Mouse (Mus musculus) liver, embryonic 15.5 days (tissue): Measurements from ENCODE around the gene Olfr78. TPM values are rescaled to one million over a fixed set of nuclear protein-coding genes. Genes with fewer than 3 reads are reported as not detected.

Experiments
- polyA plus RNA-seq: library from polyadenylated mRNA; unstranded; fragments of >200 nt; fragmentation: Nextera tagmentation; extraction: Ambion mirVana; gene quantifications from 2 replicates; pipeline ENCODE4 v1.2.1, GENCODE M21; 2015

Olfr78 gene
- polyA plus RNA-seq, 1 experiment from 2014 or later, result not detected

Other genes starting within 250 kb of the Olfr78 start
- gene Olfr547, start 224.7 kb downstream of the Olfr78 start, polyA plus RNA-seq, result not detected in 2 replicates
- gene Olfr548-ps1, start 218.6 kb downstream of the Olfr78 start, polyA plus RNA-seq, result not detected in 2 replicates
- not detected in 2 replicates for gene Olfr549, start 209.6 kb downstream of the Olfr78 start, polyA plus RNA-seq
- gene Trim21, start 194.0 kb downstream of the Olfr78 start, polyA plus RNA-seq, result 0.44 and 0.62 TPM in 2 replicates
- not detected in 2 replicates for gene Olfr550, start 188.0 kb downstream of the Olfr78 start, polyA plus RNA-seq
- gene Olfr551, start 167.6 kb downstream of the Olfr78 start, polyA plus RNA-seq, result not detected in 2 replicates
- gene Olfr552, start 161.7 kb downstream of the Olfr78 start, polyA plus RNA-seq, result not detected in 2 replicates
- not detected in 2 replicates for gene Olfr553, start 141.3 kb downstream of the Olfr78 start, polyA plus RNA-seq
- gene Olfr554, start 121.0 kb downstream of the Olfr78 start, polyA plus RNA-seq, result not detected in 2 replicates
- not detected in 2 replicates for gene Olfr555, start 100.6 kb downstream of the Olfr78 start, polyA plus RNA-seq
- gene Olfr556, start 94.6 kb downstream of the Olfr78 start, polyA plus RNA-seq, result not detected in 2 replicates
- gene Trim68, start 72.1 kb downstream of the Olfr78 start, polyA plus RNA-seq, result 1.5 TPM in 2 replicates
- not detected in 2 replicates for gene Olfr557, start 63.6 kb downstream of the Olfr78 start, polyA plus RNA-seq
- not detected in 2 replicates for gene Olfr558, start 57.3 kb downstream of the Olfr78 start, polyA plus RNA-seq
- not detected in 2 replicates for gene Olfr33, start 40.4 kb downstream of the Olfr78 start, polyA plus RNA-seq
- not detected in 2 replicates for gene Olfr559, start 32.0 kb downstream of the Olfr78 start, polyA plus RNA-seq
- not detected in 2 replicates for gene Olfr560, start 105 bp downstream of the Olfr78 start, polyA plus RNA-seq
- not detected in 2 replicates for gene Olfr561, start 11.8 kb upstream of the Olfr78 start, polyA plus RNA-seq
- gene Olfr564, start 44.0 kb upstream of the Olfr78 start, polyA plus RNA-seq, result not detected in 2 replicates
- not detected in 2 replicates for gene Olfr566, start 99.3 kb upstream of the Olfr78 start, polyA plus RNA-seq
- gene Olfr568, start 117.7 kb upstream of the Olfr78 start, polyA plus RNA-seq, result not detected in 2 replicates
- not detected in 2 replicates for gene Olfr569, start 131.4 kb upstream of the Olfr78 start, polyA plus RNA-seq
- not detected in 2 replicates for gene Olfr570, start 135.1 kb upstream of the Olfr78 start, polyA plus RNA-seq
- not detected in 2 replicates for gene Olfr571, start 158.1 kb upstream of the Olfr78 start, polyA plus RNA-seq
- gene Olfr572, start 164.9 kb upstream of the Olfr78 start, polyA plus RNA-seq, result not detected in 2 replicates
- gene Olfr573-ps1, start 183.1 kb upstream of the Olfr78 start, polyA plus RNA-seq, result not detected in 2 replicates
- not detected in 2 replicates for gene Olfr574, start 189.0 kb upstream of the Olfr78 start, polyA plus RNA-seq
- not detected in 2 replicates for gene Olfr575, start 199.3 kb upstream of the Olfr78 start, polyA plus RNA-seq
- not detected in 2 replicates for gene Olfr576, start 203.2 kb upstream of the Olfr78 start, polyA plus RNA-seq
- not detected in 2 replicates for gene Olfr577, start 216.5 kb upstream of the Olfr78 start, polyA plus RNA-seq
- not detected in 2 replicates for gene Olfr578, start 229.9 kb upstream of the Olfr78 start, polyA plus RNA-seq